Mouse (Mus musculus) yolk sac, embryonic 10.5 days (tissue): Measurements from ENCODE around the gene 5730522E02Rik.
"Not testable (repeated sequence)": the region's sequence is repeated elsewhere in the genome, so short reads cannot be mapped to it uniquely, and the experiment has no call there.

Source experiments
- DNase-seq: peaks from one replicate; pipeline ENCODE4 v3.0.0-alpha.2; 2017; ENCODE audit warnings: low spot score

5730522E02Rik gene

DNA sequence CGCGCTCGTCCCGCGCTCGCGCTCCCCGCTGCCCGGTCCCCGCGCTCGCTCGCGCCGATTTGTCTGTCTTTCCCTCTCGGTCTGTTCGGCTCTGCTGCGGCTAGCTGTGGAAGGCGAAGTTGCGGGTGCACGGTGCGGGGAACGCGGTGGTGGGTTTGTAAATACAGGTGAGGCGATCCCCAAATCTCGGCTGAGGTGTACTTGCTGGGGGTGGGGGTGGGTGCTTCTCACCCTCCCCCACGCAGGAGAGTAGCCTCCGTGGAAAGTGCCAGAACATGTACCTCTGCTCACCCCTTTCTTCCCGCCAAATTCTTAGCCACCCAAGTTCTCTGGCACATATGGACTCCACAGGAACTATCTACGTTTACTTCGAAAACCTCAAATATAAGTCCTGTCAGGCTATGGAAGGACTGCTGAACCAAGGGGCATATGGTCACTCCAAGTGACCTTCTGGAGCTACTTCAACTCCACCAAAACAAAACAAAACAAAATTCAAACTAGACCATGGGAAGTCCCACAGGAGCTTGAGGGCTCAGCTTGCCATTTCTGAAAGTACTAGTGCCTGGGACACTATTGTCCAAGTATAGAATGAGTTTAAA lies at the start of gene 5730522E02Rik:
Gene 5730522E02Rik, minus strand, starts transcription at position 182 of the 599 bp plus-strand sequence.
- DNase-seq = peak; percentile 40

DNA sequence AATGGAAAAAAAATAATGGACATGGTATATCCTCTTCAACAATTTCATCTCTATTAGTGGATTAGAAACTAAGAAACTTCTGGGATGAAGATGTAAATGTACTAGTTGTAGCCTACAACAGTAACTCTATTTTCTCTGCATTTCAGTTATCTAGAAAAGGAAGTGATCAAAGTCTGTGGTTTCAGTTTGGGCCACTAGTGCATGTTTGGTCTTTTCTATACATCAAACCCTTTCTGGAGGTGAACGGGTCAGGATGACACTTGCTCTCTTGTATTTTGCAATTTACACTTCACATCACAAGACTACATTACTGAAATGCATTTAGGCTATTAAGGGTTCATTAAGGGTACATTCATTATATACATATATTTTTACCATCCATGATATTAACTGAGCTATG lies 26.0 kb upstream of the 5730522E02Rik start:
- DNase-seq = no peak

DNA sequence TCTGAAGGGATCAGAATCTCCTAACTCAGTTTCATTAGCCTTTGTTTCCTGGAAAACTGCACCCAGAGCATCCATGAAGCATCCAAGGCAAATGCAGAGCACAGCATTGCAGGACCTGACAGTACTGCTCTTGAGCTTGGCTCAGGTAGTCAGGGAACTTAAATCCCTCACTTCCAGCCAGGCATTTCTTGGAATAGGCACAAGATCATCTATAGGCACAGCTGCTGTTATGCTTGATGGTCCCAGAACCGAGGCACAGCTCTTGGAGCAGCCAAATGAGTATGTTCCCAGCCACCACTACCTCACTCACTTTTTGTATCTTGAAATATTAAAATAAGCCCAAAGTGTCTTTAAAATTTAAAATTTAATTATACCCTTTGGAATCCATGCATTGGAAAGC lies 19.3 kb upstream of the 5730522E02Rik start:
- DNase-seq = no peak

DNA sequence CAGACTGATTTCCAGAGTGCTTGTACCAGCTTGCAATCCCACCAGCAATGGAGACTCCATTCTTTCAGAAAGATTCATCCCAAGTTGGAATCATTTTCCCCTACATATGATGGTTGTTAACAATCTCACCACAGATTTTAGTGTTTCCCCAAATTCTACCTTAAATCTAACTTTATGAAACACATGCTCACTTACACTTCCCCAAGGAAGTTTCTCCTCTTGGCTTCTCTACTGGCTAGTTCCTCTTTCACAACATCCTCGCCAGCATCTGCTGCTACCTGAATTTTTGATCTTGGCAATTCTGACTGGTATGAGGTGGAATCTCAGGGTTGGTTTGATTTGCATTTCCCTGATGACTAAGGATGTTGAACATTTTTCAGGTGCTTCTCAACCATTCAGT lies 3.1 kb upstream of the 5730522E02Rik start:
- DNase-seq = not testable (repeated sequence)

DNA sequence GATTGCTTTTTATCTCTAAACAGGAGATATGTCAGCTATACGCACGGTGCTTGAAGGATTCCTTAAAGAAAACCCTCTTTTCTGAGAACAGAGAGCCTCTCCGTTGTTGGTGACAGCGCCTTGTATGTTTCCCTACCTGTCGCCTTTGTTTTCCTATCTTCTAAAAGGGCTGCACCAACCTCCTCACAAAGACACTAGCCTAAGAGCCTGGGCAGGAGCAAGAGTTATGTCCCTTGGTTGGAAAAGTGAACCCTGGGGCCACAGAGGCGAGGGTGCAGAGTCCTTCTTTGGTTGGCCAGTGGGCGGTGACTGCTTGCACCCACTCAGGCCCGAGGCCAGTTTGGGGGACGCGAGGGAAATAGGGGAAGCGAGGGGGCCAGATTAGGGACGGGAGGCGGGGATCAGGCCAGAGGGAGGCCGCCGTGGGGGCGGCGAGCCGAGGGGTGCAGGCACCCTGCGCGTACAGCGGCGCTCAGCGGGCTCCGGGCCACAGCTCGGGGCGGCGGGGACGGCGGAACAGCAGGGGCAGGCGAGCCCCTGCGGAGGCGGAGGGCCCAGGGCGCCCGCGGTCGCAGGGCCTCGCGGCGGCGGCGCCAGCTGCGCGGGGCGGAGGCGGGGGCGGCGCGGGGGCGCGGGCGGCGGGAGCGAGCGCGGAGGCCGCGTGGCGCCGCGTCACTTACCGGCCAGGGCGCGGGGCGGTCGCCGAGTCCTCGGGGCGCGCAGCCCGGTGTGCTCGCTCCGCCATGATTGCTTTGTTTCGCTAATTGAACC lies 567 bp downstream of the 5730522E02Rik start:
- DNase-seq = peak; percentile 74

DNA sequence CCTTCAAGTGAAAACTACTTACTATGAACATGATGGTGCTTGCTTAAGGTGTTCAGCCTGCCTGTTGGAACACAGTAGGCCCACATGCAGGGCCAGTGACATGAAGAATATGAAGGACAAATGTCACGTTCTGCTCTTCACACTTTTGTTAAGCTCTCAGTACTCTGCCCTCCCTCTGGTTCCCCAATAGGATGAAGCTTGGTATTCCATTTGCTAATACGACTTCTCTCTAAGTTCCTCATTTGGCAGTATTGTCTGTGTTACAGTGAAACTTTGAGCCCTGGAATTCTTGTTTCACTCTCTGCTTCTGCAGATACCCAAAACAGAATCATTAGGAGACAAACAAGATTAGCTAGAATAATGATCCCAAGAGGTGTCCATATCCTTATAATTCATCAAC lies 7.1 kb downstream of the 5730522E02Rik start:
- DNase-seq = no peak

DNA sequence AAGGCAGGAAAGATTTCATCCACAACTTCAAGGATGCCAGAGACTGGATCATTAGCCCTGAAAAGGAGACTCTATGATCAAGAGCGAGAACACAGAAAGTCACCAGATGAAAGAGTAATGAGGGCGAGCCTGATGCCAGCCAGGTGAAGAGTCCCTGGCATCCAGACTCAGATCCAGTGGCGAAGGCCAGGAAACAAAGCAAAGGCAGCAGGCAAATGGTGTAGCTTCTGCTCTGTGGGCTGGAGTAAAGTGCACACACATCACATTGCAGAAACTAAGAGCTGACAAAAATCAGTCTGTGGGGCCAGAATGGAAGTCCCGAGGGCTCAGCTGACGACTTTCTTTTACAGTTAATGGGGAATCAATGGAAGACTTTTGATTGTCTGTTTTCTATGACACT lies 7.7 kb downstream of the 5730522E02Rik start:
- DNase-seq = no peak

DNA sequence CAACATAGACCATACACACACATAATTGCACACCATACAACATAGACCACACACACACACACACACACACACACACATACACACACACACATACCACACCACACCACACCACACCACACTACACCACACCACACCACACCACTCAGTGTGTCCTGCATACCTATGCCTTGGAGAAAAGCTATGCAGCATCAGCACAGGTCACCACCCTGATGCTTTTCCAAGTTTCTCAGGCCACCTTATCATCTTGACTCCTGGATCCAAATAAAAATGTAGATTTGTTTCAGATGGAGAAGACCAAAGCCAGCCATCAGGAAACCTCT lies 8.8 kb downstream of the 5730522E02Rik start:
- DNase-seq = no peak

DNA sequence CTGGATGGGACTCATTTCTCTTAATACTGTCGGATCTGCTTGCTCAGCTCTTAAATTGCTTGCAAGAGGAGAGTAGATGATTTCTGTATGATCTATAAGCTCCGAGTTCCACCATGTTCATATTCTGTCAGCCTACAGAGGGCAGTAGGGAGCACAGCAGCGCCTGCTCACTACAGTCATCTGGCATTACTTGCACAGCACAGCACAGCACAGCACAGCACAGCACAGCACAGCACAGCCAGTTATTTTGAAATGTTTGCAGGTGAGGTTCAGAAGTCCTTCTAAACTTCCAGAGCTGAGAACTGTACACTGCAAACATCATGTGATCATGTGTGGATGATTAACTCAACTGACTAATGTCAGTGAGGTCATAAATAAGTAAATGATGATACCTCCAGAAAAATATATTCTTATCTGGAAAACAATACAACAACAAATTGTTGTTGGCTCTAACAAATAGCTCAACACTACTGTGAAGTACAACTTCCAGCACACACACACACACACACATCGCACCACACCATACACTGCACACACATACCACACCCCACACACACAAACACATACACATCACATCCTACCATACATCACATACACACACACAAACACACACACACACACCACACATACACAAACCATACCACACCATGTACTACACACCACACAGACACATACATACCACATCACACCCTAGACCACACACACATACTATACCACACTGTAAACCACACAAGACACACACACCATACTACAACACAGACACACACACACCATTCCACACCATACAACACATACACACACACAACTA lies 9.4 kb downstream of the 5730522E02Rik start:
- peak; percentile 26 for DNase-seq

DNA sequence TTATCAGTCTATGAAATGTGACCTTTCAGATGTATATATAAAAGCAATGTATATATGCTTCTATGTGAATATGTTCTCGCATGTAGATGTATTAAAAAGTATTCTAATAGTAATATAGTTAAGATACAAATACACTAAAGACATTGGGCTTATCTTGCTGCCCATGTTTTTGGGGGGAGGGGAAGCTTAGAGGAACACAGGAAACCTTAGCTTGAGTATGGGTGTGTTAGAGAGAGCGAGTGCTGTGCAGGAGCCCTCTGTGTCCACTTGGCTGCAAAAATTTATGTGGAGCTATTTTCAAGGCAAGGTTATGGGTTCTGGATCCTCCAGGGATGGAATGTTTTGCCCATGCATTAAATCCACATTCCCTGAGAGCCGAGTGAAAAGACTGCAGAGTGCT lies 15.1 kb downstream of the 5730522E02Rik start:
- DNase-seq = no peak

DNA sequence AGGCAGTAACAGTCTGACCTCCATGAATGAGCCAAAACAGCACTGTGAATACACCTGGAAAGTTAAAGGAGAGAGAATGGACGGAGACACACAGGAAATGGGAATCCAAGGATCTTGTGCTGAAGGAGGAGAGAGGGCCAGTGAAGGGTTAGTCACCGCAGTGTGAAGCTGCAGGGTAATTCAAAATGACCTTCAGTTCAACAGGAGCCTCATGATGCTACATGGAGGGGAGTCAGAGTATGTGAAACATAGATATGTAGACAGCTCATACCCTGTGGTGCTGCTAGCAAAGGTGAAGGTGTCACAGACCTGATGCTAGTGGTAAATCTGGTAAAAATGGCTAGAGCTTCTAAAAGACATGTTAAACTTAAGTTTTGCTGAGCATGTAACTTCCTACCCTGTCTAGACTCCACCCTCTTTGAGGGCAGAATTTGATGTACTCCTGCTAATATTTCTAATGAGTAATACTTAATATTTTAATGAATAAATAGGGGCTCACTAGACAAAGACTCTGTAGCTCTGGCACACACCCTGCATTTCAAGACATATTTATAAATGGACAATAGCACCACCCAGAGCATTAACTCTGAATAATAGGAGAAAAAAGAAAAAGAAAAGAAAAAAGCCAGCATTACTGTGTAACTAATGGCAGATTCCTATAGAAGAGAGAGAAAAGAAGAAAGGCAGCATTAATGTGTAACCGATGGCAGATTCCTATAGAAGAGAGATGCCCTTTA lies 23.2 kb downstream of the 5730522E02Rik start:
- DNase-seq = no peak

DNA sequence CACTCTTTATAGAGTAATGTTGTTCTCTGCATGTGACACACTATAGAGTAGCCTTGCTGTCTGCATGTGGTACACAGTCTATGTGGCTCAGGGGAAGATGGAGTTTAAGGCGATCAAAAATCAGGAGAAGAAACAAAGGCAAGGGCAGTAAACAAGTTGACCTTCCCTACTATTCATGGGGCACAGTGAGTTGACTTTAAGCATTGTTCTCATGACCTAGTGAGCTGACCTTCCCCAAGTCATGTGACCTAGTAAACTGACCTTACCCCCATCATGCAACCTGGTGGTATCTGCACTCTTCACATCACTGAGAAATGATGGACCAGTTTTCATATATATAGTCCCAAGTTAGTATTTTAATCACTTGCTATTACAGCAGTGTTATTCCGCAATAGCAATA lies 40.0 kb downstream of the 5730522E02Rik start:
- no peak for DNase-seq

DNA sequence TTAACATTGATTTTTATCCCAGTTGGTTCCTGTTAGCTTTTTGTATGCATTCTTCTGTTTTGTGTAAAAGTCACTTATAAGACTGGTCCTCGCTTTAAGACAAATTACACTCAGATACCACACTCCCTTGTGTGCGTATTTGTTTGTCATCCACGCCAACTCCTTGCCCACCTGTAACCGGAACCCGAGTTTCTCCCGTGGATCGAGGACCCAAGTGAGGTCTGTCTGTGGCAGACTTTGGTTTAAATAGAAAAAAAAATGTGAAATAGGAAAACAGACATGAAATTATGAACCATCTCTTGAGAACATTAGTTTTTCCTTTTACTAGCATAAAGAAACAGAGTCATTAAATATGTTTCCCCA lies 43.0 kb downstream of the 5730522E02Rik start:
- DNase-seq = no peak

DNA sequence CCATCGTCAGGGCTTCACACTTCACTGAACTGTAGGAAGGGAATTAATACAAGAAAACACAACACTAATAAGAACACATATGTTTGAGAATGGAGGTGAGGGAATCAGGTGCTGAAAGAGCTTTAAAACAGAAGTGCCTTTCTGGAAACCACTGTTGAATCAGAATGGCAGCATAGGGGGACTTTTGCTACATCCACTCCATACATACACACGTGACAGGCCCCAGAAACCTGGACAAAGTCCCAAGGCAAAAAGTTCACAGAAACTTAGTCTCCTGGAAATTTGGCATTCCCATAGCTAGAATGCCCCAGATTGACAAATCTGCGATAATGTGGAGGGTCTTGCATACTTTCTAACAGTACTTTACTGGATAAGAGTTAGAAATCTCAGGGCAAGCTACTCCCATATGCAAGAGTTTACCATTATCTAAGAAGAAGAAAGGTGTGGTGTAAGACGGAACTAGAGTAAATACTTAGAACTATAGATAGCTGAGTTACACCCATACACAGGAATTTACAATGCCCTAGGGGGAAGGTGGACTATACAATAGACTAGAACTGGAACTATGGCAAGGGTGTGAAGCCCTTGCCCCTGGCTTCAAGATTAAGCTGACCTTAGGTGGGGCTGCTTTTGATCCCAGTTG lies 43.5 kb downstream of the 5730522E02Rik start:
- no peak for DNase-seq

DNA sequence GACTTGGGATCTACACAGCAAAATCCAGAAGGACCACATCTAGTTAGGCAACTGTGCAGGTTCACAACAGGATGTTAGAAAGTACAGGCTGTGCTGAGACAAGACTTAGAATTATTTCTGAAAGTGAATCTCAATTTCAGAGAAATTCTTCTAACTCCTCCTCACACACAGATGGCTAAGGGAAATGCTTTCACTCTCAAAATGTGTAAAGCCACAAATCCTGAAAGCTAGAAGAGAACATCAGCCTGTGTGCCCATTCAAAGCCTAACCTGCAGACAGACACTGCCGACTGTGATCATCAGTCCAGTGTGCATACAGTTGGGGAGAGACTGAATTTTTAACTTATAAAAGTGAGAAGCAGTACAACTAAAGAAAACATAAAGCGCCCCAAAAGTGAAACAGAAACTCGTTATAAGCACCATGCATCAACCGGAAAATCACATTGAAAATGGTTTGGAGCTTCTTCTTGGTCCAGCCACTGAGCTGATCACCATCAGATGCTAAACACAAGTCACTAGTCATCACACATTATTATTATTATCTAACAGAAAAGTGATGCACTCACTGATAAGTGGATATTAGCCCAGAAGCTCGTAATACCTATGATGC lies 45.8 kb downstream of the 5730522E02Rik start:
- DNase-seq = no peak

DNA sequence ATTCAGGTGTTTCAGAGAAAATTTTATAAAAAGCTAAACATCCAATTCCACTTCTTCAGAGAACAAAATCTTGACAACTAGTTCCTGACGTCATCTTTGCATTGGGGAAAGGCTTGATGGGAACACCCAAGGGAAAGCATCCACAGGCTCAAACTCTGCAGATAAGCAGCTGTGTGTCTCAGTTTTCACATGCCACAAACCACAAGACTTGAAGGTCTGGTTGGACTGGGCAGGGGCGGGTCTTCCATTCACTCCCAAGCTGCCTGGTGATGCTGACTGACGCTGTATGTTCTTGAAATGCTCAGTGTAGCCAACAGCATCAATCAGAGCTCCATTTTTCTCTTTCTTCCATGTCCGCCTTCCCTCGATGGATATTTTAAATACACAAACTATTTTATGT lies 49.2 kb downstream of the 5730522E02Rik start:
- no peak for DNase-seq

DNA sequence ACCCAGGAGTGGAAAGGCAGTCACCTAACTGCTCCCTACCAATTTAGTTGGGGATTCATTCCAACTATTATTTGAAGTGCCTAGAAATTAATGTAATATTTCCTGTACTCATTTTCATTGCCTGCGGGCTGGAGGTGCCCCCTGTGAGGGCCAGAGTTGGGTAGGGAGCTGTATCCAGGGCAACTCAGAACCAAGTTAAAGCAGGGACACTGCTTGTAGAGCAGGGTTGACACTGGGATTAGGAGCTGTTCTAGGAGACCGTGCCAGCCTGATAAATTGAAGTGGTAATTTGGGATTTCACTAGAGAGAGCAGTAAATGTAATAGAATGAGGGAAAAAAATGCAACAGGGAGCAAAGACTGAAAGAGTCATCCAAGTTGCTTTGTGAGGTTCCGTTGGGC lies 51.5 kb downstream of the 5730522E02Rik start:
- DNase-seq = no peak

DNA sequence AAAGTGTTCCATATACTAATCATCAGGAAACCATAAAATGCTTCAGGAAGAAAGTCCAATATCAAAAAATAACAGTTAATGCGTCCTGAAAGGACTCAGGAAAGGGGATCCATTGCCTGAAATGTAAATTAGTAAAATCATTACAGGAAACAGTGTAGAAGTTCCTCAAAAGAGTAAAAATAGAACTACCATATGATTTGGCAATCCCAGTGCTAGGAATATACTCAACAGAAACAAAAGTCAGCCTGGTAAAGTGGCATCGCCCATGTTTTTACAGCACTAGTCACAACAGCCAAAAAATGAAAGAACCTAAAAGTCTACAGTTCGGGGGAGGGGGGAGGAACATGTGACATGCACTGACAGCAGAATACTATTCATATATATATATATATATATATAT lies 70.5 kb downstream of the 5730522E02Rik start:
- DNase-seq = no peak

DNA sequence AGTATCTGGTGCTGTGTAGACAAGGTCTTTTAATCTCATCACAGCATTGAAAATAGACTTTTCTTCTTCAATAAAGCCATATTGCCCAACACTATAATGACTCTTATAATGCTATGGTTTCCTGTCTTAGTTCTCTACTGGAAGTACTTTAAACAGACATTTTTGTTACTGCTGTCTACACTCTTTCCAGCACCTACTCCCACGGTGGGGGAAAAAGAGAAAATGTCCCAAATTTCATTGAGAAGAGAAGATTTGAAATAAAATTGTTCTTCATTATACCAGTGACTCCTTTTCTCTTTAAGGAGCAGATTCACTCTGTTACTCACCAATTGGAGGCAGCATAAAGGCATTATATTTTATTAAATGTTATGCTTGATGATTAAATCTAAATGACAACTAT lies 72.5 kb downstream of the 5730522E02Rik start:
- DNase-seq = no peak

DNA sequence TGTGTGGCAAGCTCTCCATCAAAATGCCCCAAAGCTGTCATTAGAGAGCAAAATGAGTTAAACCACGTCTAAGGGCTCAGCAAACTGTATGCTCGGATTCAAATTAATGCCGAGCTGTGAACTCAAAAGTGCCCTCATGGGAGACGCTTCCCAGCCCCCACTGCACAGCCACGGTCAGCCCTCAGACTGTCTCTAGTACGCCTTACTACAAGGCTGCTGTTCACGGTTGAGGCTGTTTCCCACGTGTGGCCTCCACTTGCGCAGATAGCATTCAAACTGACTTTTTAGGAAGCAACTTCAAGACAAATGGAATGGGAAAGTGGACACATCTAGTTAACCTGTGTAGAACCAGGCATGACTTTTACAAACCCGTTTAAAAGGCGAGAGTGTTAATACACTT lies 79.7 kb downstream of the 5730522E02Rik start:
- DNase-seq = no peak

DNA sequence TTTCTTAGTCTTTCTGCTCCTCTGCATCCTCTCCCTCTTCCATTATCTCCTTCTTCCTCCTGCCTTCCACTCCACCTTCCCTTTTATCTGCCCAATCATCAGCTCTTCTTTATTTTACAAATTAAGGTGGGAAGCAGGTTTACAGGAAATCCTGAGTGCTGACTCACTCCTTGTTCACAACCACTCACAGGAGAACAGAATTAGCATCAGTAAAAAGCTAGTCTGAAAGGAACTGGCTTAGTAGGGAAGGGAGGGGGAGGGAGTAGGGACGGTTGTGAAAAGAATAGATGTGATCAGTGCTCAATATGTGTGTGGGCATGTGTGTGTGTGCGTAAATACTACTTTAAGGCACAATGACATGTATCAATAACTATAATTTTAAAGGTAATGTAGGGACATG lies 81.5 kb downstream of the 5730522E02Rik start:
- DNase-seq = no peak

DNA sequence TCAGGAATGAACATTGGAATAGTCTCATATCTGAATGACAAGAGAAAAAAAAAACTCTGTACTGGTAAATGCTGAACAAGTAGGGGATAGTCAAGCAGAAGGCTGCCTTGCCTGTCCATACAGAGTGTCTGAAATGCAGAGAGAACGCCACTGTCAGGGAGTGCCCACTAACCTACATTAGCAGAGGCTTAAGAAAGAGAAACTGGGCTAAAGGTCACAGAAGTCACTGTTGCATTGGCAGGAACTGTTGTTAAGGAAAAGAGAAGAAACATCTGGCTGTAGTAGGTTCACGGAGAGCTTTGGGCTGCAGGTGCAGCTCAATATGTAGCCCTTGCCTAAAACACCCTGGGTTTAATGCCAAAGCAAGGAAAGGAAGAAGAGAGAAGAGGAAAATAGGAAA lies 82.2 kb downstream of the 5730522E02Rik start:
- DNase-seq = no peak
